Mouse (Mus musculus) embryonic facial prominence, embryonic 12.5 days (tissue): ENCODE data around the gene Ptprn2. TPM values are rescaled to one million over a fixed set of nuclear protein-coding genes. Genes with fewer than 3 reads are reported as not detected.

Experiments
- ATAC-seq: fragments of 200-750 bp; cut with Nextera tagmentation; 2 replicates; pipeline ENCODE4 v1.8.0; 2017; ENCODE audit not compliant: insufficient number of reproducible peaks, insufficient read depth, low FRiP score, low TSS enrichment
- H3K27ac ChIP-seq: fragments of 300-500 bp; sonication (generic); 2 replicates; pipeline ENCODE4 v1.5.1; 2016; ENCODE audit warnings: mild to moderate bottlenecking
- H3K27me3 ChIP-seq: fragments of 300-500 bp; sonication (generic); 2 replicates; pipeline ENCODE4 v1.6.1; 2016; ENCODE audit warnings: mild to moderate bottlenecking, moderate library complexity
- H3K36me3 ChIP-seq: fragments of 300-500 bp; sonication (generic); 2 replicates; pipeline ENCODE4 v1.6.1; 2016; ENCODE audit warnings: mild to moderate bottlenecking
- H3K4me1 ChIP-seq: fragments of 300-500 bp; sonication (generic); 2 replicates; pipeline ENCODE4 v1.6.1; 2016
- H3K4me2 ChIP-seq: fragments of 300-500 bp; sonication (generic); replicated peaks from 2 replicates; pipeline ENCODE4 v1.6.1; 2016; ENCODE audit warnings: mild to moderate bottlenecking, moderate library complexity
- H3K4me3 ChIP-seq: fragments of 300-500 bp; sonication (generic); 2 replicates; pipeline ENCODE4 v1.5.1; 2016; ENCODE audit warnings: mild to moderate bottlenecking
- H3K9ac ChIP-seq: fragments of 300-500 bp; sonication (generic); 2 replicates; pipeline ENCODE4 v1.6.1; 2016; ENCODE audit warnings: mild to moderate bottlenecking, moderate library complexity
- H3K9me3 ChIP-seq: fragments of 300-500 bp; sonication (generic); 2 replicates; pipeline ENCODE4 v1.6.1; 2016; ENCODE audit warnings: mild to moderate bottlenecking, moderate library complexity
- WGBS: fragments of 180-500 bp; shearing (Covaris S2); methylation state at CpG from one replicate; pipeline ENCODE4 v1.1.7; 2016; 5-methylcytosine and 5-hydroxymethylcytosine counted together
- polyA plus RNA-seq: library from polyadenylated mRNA; unstranded; fragments of >200 nt; fragmentation: Nextera tagmentation; extraction: Ambion mirVana; gene quantifications from 2 replicates; pipeline ENCODE4 v1.2.1, GENCODE M21; 2016

Gene Ptprn2
- polyA plus RNA-seq, 1 experiment from 2014 or later = 0.90 TPM

- H3K9ac ChIP-seq = no peak overlapping the region
- ATAC-seq = no peak
- no peaks in the 10 kb centered on the region for H3K9me3 ChIP-seq
- H3K36me3 ChIP-seq = no peaks in the 10 kb centered on the region
- H3K27ac ChIP-seq = no peak overlapping the region
- H3K27me3 ChIP-seq = no peaks in the 10 kb centered on the region
- no peak overlapping the region for H3K4me3 ChIP-seq
- peaks cover 5% of the 10 kb centered on the region; the same call in 1 of the 2 replicates for H3K4me1 ChIP-seq
- H3K4me2 ChIP-seq = no peak overlapping the region
- 62% methylated on average over 7 of the region's 7 CpGs for WGBS
Observed at GRCm38 (mm10) chr12:117242181-117242580, 756.7 kb downstream of the Ptprn2 start.

- no peak for ATAC-seq
- H3K4me2 ChIP-seq = no peak overlapping the region
- H3K9ac ChIP-seq = no peak overlapping the region
- peaks cover 14% of the 10 kb centered on the region for H3K4me1 ChIP-seq
- no peaks in the 10 kb centered on the region for H3K27me3 ChIP-seq
- no peak overlapping the region for H3K27ac ChIP-seq
- H3K9me3 ChIP-seq = no peaks in the 10 kb centered on the region
- 76% methylated on average over 17 of the region's 17 CpGs for WGBS
- H3K4me3 ChIP-seq = no peak overlapping the region
- no peaks in the 10 kb centered on the region for H3K36me3 ChIP-seq
Observed at GRCm38 (mm10) chr12:117245885-117246478, 760.5 kb downstream of the Ptprn2 start.

DNA sequence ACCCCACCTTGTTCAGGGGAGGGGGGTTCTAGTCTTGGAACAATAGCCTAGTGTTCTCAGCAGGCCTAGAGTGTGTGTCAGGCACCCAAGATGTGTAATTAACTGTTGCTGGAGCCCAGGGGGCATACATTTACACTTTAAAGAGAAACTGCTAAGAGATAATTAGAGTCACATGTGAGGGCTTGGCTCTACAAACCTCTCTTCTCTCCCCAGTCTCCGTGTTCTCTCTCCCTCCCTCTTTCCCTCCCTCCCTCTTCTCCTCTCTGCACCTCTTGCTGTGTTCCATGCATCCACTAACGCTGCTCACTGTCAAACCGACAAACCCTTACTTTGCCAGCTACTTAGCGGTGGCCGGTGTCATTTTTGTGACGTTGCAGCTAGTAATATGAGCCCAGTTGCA, 764.9 kb downstream of the Ptprn2 start:
- H3K4me1 ChIP-seq = peaks cover 28% of the 10 kb centered on the region
- no peak overlapping the region for H3K4me2 ChIP-seq
- H3K36me3 ChIP-seq = no peaks in the 10 kb centered on the region
- no peak overlapping the region for H3K4me3 ChIP-seq
- ATAC-seq = 0 out of 2 replicates have a peak, but pooled peaks have one; percentile 17
- WGBS = under 1% methylated on average over 6 of the region's 6 CpGs
- H3K9me3 ChIP-seq = no peaks in the 10 kb centered on the region
- H3K27me3 ChIP-seq = no peaks in the 10 kb centered on the region
- no peak overlapping the region for H3K9ac ChIP-seq
- peak overlapping the region; percentile 2; the same call in 1 of the 2 replicates for H3K27ac ChIP-seq

GRCm38 (mm10) chr12:117251663-117252425, 766.3 kb downstream of the Ptprn2 start:
- Histone ChIP-seq H3K9me3 (no peaks in the 10 kb centered on the region), H3K4me1 (peaks cover 25% of the 10 kb centered on the region), H3K36me3 (no peaks in the 10 kb centered on the region), H3K9ac (no peak overlapping the region), H3K4me3 (no peak overlapping the region), H3K4me2 (no peak overlapping the region), H3K27ac (peak overlapping the region; percentile 80), H3K27me3 (no peaks in the 10 kb centered on the region)
- peak; percentile 45 for ATAC-seq
- 19% methylated on average over 11 of the region's 11 CpGs for WGBS

- H3K4me3 ChIP-seq = no peak overlapping the region
Observed at GRCm38 (mm10) chr12:117252426-117252779, 766.9 kb downstream of the Ptprn2 start.

GRCm38 (mm10) chr12:117254356-117254755, 768.8 kb downstream of the Ptprn2 start:
- Histone ChIP-seq H3K27ac (no peak overlapping the region), H3K4me1 (peaks cover 34% of the 10 kb centered on the region), H3K9ac (no peak overlapping the region), H3K9me3 (no peaks in the 10 kb centered on the region), H3K4me3 (no peak overlapping the region), H3K36me3 (no peaks in the 10 kb centered on the region), H3K4me2 (no peak overlapping the region), H3K27me3 (no peaks in the 10 kb centered on the region)
- no peak for ATAC-seq
- WGBS = 78% methylated on average over 9 of the region's 9 CpGs

More at GRCm38 (mm10) chr12:117252426-117252779, 766.9 kb downstream of the Ptprn2 start:
- Histone ChIP-seq H3K27ac (no peak overlapping the region), H3K36me3 (no peaks in the 10 kb centered on the region), H3K9me3 (no peaks in the 10 kb centered on the region), H3K4me2 (no peak overlapping the region), H3K27me3 (no peaks in the 10 kb centered on the region), H3K4me1 (peaks cover 30% of the 10 kb centered on the region), H3K9ac (no peak overlapping the region)
- 20% methylated on average over 3 of the region's 3 CpGs for WGBS
- no peak for ATAC-seq

GRCm38 (mm10) chr12:117255325-117255724, 769.8 kb downstream of the Ptprn2 start:
- 47% methylated on average over 6 of the region's 6 CpGs for WGBS

DNA sequence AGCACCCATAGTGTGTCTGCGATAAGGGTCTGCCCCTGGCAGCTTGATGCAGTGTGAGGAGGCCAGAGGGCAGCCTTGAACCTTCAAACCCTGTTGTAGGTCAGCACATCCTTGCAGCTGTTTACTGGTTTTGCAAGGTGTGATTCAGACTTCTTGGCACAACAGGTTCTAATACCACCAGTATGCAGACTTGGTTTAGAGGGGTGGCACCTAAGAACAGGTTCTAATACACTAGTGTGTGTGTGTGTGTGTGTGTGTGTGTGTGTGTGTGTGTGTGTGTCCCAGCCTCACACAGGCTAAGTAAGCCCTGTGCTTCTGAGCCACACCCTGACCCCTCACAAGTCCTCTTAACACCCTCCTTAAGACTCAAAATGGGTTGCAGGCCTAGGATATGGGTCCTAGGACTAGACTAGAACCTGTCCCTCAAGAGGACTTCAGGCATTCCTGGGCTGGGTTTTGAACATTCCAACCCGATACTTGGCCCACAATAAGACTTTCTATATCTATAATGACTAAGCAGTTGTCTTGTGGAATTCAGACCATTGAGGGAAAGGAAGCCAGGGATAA, 770.3 kb downstream of the Ptprn2 start:
- Histone ChIP-seq H3K4me2 (no peak overlapping the region), H3K9me3 (no peaks in the 10 kb centered on the region), H3K27me3 (no peaks in the 10 kb centered on the region), H3K4me3 (no peak overlapping the region), H3K27ac (no peak overlapping the region), H3K9ac (no peak overlapping the region), H3K36me3 (no peaks in the 10 kb centered on the region), H3K4me1 (peaks cover 26% of the 10 kb centered on the region)
- no peak for ATAC-seq
- 85% methylated on average over 2 of the region's 2 CpGs for WGBS

More at GRCm38 (mm10) chr12:117255325-117255724, 769.8 kb downstream of the Ptprn2 start:
- H3K4me3 ChIP-seq = no peak overlapping the region
- no peaks in the 10 kb centered on the region for H3K36me3 ChIP-seq
- no peaks in the 10 kb centered on the region for H3K9me3 ChIP-seq
- ATAC-seq = no peak
- H3K4me2 ChIP-seq = no peak overlapping the region
- no peak overlapping the region for H3K27ac ChIP-seq
- H3K4me1 ChIP-seq = peaks cover 31% of the 10 kb centered on the region
- H3K27me3 ChIP-seq = no peaks in the 10 kb centered on the region
- H3K9ac ChIP-seq = no peak overlapping the region

DNA sequence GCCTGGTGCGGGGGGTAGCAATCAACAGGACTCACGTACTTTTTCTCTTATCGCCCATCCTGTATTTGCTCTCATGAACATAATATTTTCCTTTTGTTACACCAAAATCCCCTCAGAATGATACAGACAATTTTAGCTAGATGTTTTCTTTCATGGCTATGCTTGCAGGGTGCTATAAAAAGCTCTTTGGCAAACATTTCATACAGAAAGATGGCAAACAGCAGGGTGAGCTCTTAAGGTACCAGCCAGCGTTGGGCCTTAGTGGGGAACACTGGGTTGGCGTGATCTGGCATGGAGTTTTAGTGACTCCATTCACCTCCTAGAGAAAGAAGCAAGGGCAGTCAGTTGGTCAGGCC, 771.3 kb downstream of the Ptprn2 start:
- H3K4me3 ChIP-seq = no peak overlapping the region
- H3K9me3 ChIP-seq = no peaks in the 10 kb centered on the region
- ATAC-seq = no peak
- H3K4me2 ChIP-seq = no peak overlapping the region
- H3K4me1 ChIP-seq = peaks cover 18% of the 10 kb centered on the region
- WGBS = 64% methylated on average over 5 of the region's 5 CpGs
- no peaks in the 10 kb centered on the region for H3K36me3 ChIP-seq
- 0 out of 2 replicates have a peak, but pooled peaks cover 3% of the 10 kb centered on the region for H3K27me3 ChIP-seq
- no peak overlapping the region for H3K9ac ChIP-seq
- 0 out of 2 replicates have a peak overlapping the region, but pooled peaks have one; percentile 5 for H3K27ac ChIP-seq

DNA sequence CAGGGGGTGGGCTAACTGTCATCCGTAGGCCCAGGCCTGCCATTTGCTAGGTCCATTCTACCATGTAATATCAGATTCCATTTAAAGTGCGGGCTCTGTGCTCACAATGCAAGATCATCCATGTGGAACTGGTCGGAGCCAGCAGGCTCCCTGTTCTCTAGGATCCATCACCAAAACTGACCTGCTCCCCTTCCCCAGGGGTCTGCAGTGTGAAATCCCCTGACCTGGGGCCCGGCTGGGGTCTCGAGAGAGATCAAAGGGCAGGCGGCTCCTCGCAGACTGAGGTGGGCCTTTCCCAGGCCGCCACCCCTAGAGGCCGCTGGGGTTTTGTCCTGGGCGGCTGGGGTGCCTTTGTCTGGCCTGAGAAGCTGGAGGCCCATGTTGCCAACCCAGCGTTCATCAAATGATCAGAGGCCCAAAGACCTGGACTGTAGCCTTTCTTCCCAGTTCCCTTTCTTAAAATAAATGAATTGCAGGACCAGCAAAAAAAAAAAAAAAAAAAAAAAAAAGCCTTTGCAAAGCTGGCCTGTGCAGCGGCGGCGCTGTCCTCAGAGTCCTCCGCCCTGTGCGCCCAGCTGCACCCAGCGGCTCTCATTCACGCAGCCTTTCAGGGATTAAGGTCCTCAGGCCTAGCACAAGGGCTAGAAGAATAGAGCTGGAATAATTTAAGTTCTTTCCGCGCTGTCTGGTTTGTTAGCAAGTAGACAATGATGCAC, 771.8 kb downstream of the Ptprn2 start:
- H3K4me1 ChIP-seq = peaks cover 12% of the 10 kb centered on the region
- H3K9me3 ChIP-seq = no peaks in the 10 kb centered on the region
- H3K4me3 ChIP-seq = no peak overlapping the region
- no peak overlapping the region for H3K4me2 ChIP-seq
- 0 out of 2 replicates have a peak, but pooled peaks have one; percentile 49 for ATAC-seq
- WGBS = 16% methylated on average over 20 of the region's 20 CpGs
- H3K27ac ChIP-seq = 0 out of 2 replicates have a peak overlapping the region, but pooled peaks have one; percentile 5
- no peak overlapping the region for H3K9ac ChIP-seq
- no peaks in the 10 kb centered on the region for H3K36me3 ChIP-seq
- 0 out of 2 replicates have a peak, but pooled peaks cover 3% of the 10 kb centered on the region for H3K27me3 ChIP-seq

GRCm38 (mm10) chr12:117257921-117258497, 772.5 kb downstream of the Ptprn2 start:
- 0 out of 2 replicates have a peak, but pooled peaks cover 3% of the 10 kb centered on the region for H3K27me3 ChIP-seq
- H3K27ac ChIP-seq = 0 out of 2 replicates have a peak overlapping the region, but pooled peaks have one; percentile 31
- 50% methylated on average over 12 of the region's 12 CpGs for WGBS
- no peak; the same call in 1 of the 2 replicates for ATAC-seq
- H3K9ac ChIP-seq = no peak overlapping the region
- no peak overlapping the region for H3K4me2 ChIP-seq
- H3K4me1 ChIP-seq = peaks cover 11% of the 10 kb centered on the region
- no peaks in the 10 kb centered on the region for H3K36me3 ChIP-seq
- H3K4me3 ChIP-seq = no peak overlapping the region
- no peaks in the 10 kb centered on the region for H3K9me3 ChIP-seq
